Mouse (Mus musculus) lung, postnatal 0 days (tissue): ENCODE results near the gene Mtmr14.

Experiments
- CTCF ChIP-seq: IDR thresholded peaks from 2 replicates; pipeline ENCODE4 v1.5.1; 2016; ENCODE audit warnings: antibody characterized with exemption, mild to moderate bottlenecking
- EP300 ChIP-seq: IDR thresholded peaks from 2 replicates; pipeline ENCODE4 v1.6.1; 2016; ENCODE audit warnings: antibody characterized with exemption, mild to moderate bottlenecking, control low read depth

- TF ChIP-seq EP300 (no peak), CTCF (peak; percentile 13; the same call in 1 of the 2 replicates)
Measured at GRCm38 (mm10) chr6:113216280-113216679, 21.4 kb upstream of the Mtmr14 start.
